Mouse (Mus musculus) heart, embryonic 15.5 days (tissue): ENCODE results near the gene Slc9a6. TPM values are rescaled to one million over a fixed set of nuclear protein-coding genes. Genes with fewer than 3 reads are reported as not detected.
A peak's percentile ranks its signal among the peaks of the same experiment; 100 is the strongest.

Source experiments
- ATAC-seq: fragments of 200-750 bp; cut with Nextera tagmentation; replicated peaks from 2 replicates; pipeline ENCODE4 v1.8.0; 2017; ENCODE audit warnings: low read depth, moderate TSS enrichment; ENCODE audit not compliant: insufficient number of reproducible peaks, insufficient read depth, low FRiP score
- H3K27ac ChIP-seq: fragments of 300-500 bp; sonication (generic); 2 replicates; pipeline ENCODE4 v1.5.1; 2015; ENCODE audit warnings: mild to moderate bottlenecking, inconsistent platforms
- H3K27me3 ChIP-seq: fragments of 300-500 bp; sonication (generic); 2 replicates; pipeline ENCODE4 v1.6.1; 2015; ENCODE audit warnings: inconsistent platforms
- H3K36me3 ChIP-seq: fragments of 300-500 bp; sonication (generic); 2 replicates; pipeline ENCODE4 v1.6.1; 2015; ENCODE audit warnings: mild to moderate bottlenecking, inconsistent platforms
- H3K4me1 ChIP-seq: fragments of 300-500 bp; sonication (generic); replicated peaks from 2 replicates; pipeline ENCODE4 v1.6.1; 2015; ENCODE audit warnings: inconsistent platforms
- H3K4me2 ChIP-seq: fragments of 300-500 bp; sonication (generic); 2 replicates; pipeline ENCODE4 v1.6.1; 2015; ENCODE audit warnings: inconsistent platforms, mild to moderate bottlenecking, moderate library complexity
- H3K4me3 ChIP-seq: fragments of 300-500 bp; sonication (generic); 2 replicates; pipeline ENCODE4 v1.5.1; 2015; ENCODE audit warnings: mild to moderate bottlenecking, inconsistent platforms
- H3K9ac ChIP-seq: fragments of 300-500 bp; sonication (generic); 2 replicates; pipeline ENCODE4 v1.6.1; 2015; ENCODE audit warnings: mild to moderate bottlenecking, inconsistent platforms
- H3K9me3 ChIP-seq: fragments of 300-500 bp; sonication (generic); replicated peaks from 2 replicates; pipeline ENCODE4 v1.6.1; 2016; ENCODE audit warnings: inconsistent platforms
- WGBS: fragments of 180-500 bp; shearing (Covaris S2); methylation state at CpG from one replicate; pipeline ENCODE4 v1.1.7; 2015; ENCODE audit warnings: mixed read lengths; 5-methylcytosine and 5-hydroxymethylcytosine counted together
- polyA plus RNA-seq: library from polyadenylated mRNA; unstranded; fragments of >200 nt; fragmentation: Nextera tagmentation; extraction: Ambion mirVana; gene quantifications from 2 replicates; pipeline ENCODE4 v1.2.1, GENCODE M21; 2015

The Slc9a6 gene
- polyA plus RNA-seq, 1 experiment from 2014 or later = 7.2 TPM

GRCm38 (mm10) chrX:56665226-56665973 is 55.8 kb downstream of the Slc9a6 start:
- no peak overlapping the region for H3K4me3 ChIP-seq
- WGBS = 42% methylated on average over 8 of the region's 8 CpGs
- H3K9me3 ChIP-seq = no peaks in the 10 kb centered on the region
- H3K27me3 ChIP-seq = no peaks in the 10 kb centered on the region
- H3K4me2 ChIP-seq = no peak overlapping the region
- ATAC-seq = no peak
- peak overlapping the region; percentile 67; the same call in 1 of the 2 replicates for H3K27ac ChIP-seq
- H3K4me1 ChIP-seq = peaks cover 23% of the 10 kb centered on the region
- no peaks in the 10 kb centered on the region for H3K36me3 ChIP-seq
- no peak overlapping the region for H3K9ac ChIP-seq

GRCm38 (mm10) chrX:56667296-56667695 is 57.7 kb downstream of the Slc9a6 start:
- ATAC-seq = peak; percentile 27; the same call in 1 of the 2 replicates
- H3K4me2 ChIP-seq = no peak overlapping the region
- H3K9me3 ChIP-seq = no peaks in the 10 kb centered on the region
- H3K36me3 ChIP-seq = no peaks in the 10 kb centered on the region
- 46% methylated on average over 6 of the region's 6 CpGs for WGBS
- peak overlapping the region; percentile 67 for H3K27ac ChIP-seq
- H3K4me3 ChIP-seq = no peak overlapping the region
- no peak overlapping the region for H3K9ac ChIP-seq
- no peaks in the 10 kb centered on the region for H3K27me3 ChIP-seq
- H3K4me1 ChIP-seq = peaks cover 23% of the 10 kb centered on the region

GRCm38 (mm10) chrX:56668051-56668450 is 58.5 kb downstream of the Slc9a6 start:
- H3K4me2 ChIP-seq = no peak overlapping the region
- H3K27ac ChIP-seq = 0 out of 2 replicates have a peak overlapping the region, but pooled peaks have one; percentile 1
- H3K36me3 ChIP-seq = no peaks in the 10 kb centered on the region
- H3K4me3 ChIP-seq = no peak overlapping the region
- no peak overlapping the region for H3K9ac ChIP-seq
- ATAC-seq = no peak
- peaks cover 23% of the 10 kb centered on the region for H3K4me1 ChIP-seq
- H3K27me3 ChIP-seq = no peaks in the 10 kb centered on the region
- H3K9me3 ChIP-seq = no peaks in the 10 kb centered on the region
- 60% methylated on average over 5 of the region's 5 CpGs for WGBS

GRCm38 (mm10) chrX:56668501-56668900 is 58.9 kb downstream of the Slc9a6 start:
- Histone ChIP-seq H3K4me1 (peaks cover 20% of the 10 kb centered on the region), H3K4me3 (no peak overlapping the region), H3K36me3 (no peaks in the 10 kb centered on the region), H3K27me3 (no peaks in the 10 kb centered on the region), H3K27ac (0 out of 2 replicates have a peak overlapping the region, but pooled peaks have one; percentile 1), H3K9ac (no peak overlapping the region), H3K4me2 (no peak overlapping the region), H3K9me3 (no peaks in the 10 kb centered on the region)
- ATAC-seq = no peak
- WGBS = 77% methylated on average over 3 of the region's 3 CpGs

- WGBS = 55% methylated on average over 6 of the region's 6 CpGs
- Histone ChIP-seq H3K4me1 (peaks cover 7% of the 10 kb centered on the region; the same call in 1 of the 2 replicates), H3K4me2 (no peak overlapping the region), H3K27me3 (no peaks in the 10 kb centered on the region), H3K36me3 (no peaks in the 10 kb centered on the region), H3K9me3 (no peaks in the 10 kb centered on the region), H3K4me3 (no peak overlapping the region), H3K27ac (no peak overlapping the region), H3K9ac (no peak overlapping the region)
- ATAC-seq = 0 out of 2 replicates have a peak, but pooled peaks have one; percentile 18
Measured at GRCm38 (mm10) chrX:56675556-56675955, 66.0 kb downstream of the Slc9a6 start.

GRCm38 (mm10) chrX:56677736-56678135 is 68.2 kb downstream of the Slc9a6 start:
- no peak for ATAC-seq
- Histone ChIP-seq H3K9ac (no peak overlapping the region), H3K4me1 (peaks cover 7% of the 10 kb centered on the region; the same call in 1 of the 2 replicates), H3K4me2 (no peak overlapping the region), H3K27me3 (no peaks in the 10 kb centered on the region), H3K27ac (no peak overlapping the region), H3K9me3 (no peaks in the 10 kb centered on the region), H3K4me3 (no peak overlapping the region), H3K36me3 (no peaks in the 10 kb centered on the region)
- WGBS = 59% methylated on average over 6 of the region's 6 CpGs

- Histone ChIP-seq H3K4me2 (no peak overlapping the region), H3K4me1 (peaks cover 7% of the 10 kb centered on the region; the same call in 1 of the 2 replicates), H3K27me3 (no peaks in the 10 kb centered on the region), H3K9me3 (no peaks in the 10 kb centered on the region), H3K36me3 (no peaks in the 10 kb centered on the region), H3K9ac (no peak overlapping the region), H3K27ac (no peak overlapping the region), H3K4me3 (no peak overlapping the region)
- WGBS = 62% methylated on average over 6 of the region's 6 CpGs
- no peak for ATAC-seq
Measured at GRCm38 (mm10) chrX:56679066-56679465, 69.5 kb downstream of the Slc9a6 start.

GRCm38 (mm10) chrX:56682156-56682720 is 72.7 kb downstream of the Slc9a6 start:
- Histone ChIP-seq H3K4me2 (no peak overlapping the region), H3K27ac (no peak overlapping the region), H3K4me1 (peaks cover 7% of the 10 kb centered on the region; the same call in 1 of the 2 replicates), H3K36me3 (no peaks in the 10 kb centered on the region), H3K9ac (no peak overlapping the region), H3K27me3 (no peaks in the 10 kb centered on the region), H3K9me3 (no peaks in the 10 kb centered on the region), H3K4me3 (no peak overlapping the region)
- ATAC-seq = no peak
- 48% methylated on average over 1 of the region's 1 CpGs for WGBS

GRCm38 (mm10) chrX:56683521-56683920 is 74.0 kb downstream of the Slc9a6 start:
- Histone ChIP-seq H3K27me3 (no peaks in the 10 kb centered on the region), H3K27ac (0 out of 2 replicates have a peak overlapping the region, but pooled peaks have one; percentile 31)

GRCm38 (mm10) chrX:56692554-56692953 is 83.0 kb downstream of the Slc9a6 start:
- 88% methylated on average over 6 of the region's 6 CpGs for WGBS

More at GRCm38 (mm10) chrX:56683521-56683920, 74.0 kb downstream of the Slc9a6 start:
- Histone ChIP-seq H3K36me3 (no peaks in the 10 kb centered on the region), H3K9me3 (no peaks in the 10 kb centered on the region), H3K9ac (no peak overlapping the region), H3K4me3 (no peak overlapping the region), H3K4me2 (no peak overlapping the region), H3K4me1 (peaks cover 3% of the 10 kb centered on the region; the same call in 1 of the 2 replicates)
- no peak for ATAC-seq
- WGBS = 64% methylated on average over 10 of the region's 10 CpGs

GRCm38 (mm10) chrX:56694539-56694938 is 85.0 kb downstream of the Slc9a6 start:
- ATAC-seq = no peak

More at GRCm38 (mm10) chrX:56692554-56692953, 83.0 kb downstream of the Slc9a6 start:
- Histone ChIP-seq H3K4me3 (no peak overlapping the region), H3K27ac (no peak overlapping the region), H3K9me3 (no peaks in the 10 kb centered on the region), H3K36me3 (no peaks in the 10 kb centered on the region), H3K4me2 (no peak overlapping the region), H3K4me1 (no peaks in the 10 kb centered on the region), H3K9ac (no peak overlapping the region), H3K27me3 (no peaks in the 10 kb centered on the region)
- no peak for ATAC-seq

More at GRCm38 (mm10) chrX:56694539-56694938, 85.0 kb downstream of the Slc9a6 start:
- Histone ChIP-seq H3K27me3 (no peaks in the 10 kb centered on the region), H3K36me3 (no peaks in the 10 kb centered on the region), H3K4me3 (no peak overlapping the region), H3K27ac (no peak overlapping the region), H3K4me1 (no peaks in the 10 kb centered on the region), H3K9me3 (no peaks in the 10 kb centered on the region), H3K9ac (no peak overlapping the region), H3K4me2 (no peak overlapping the region)
- WGBS = 69% methylated on average over 2 of the region's 2 CpGs
